Mouse (Mus musculus) bone marrow, adult 2 months (tissue): ENCODE data around the gene Brpf3. TPM values are rescaled to one million over a fixed set of nuclear protein-coding genes. Genes with fewer than 3 reads are reported as not detected.
A peak's percentile ranks its signal among the peaks of the same experiment; 100 is the strongest.

Experiments
- H3K27ac ChIP-seq: fragments of 200-500 bp; 2 replicates; pipeline ENCODE4 v1.5.1; 2012; ENCODE audit warnings: low read depth, mild to moderate bottlenecking, control low read depth, inconsistent platforms, low read length; ENCODE audit not compliant: control insufficient read depth, poor library complexity, insufficient read depth
- H3K4me1 ChIP-seq: fragments of 200-500 bp; 2 replicates; pipeline ENCODE4 v1.6.1; 2011; ENCODE audit warnings: low read length; ENCODE audit not compliant: control insufficient read depth, insufficient read depth
- H3K4me3 ChIP-seq: fragments of 200-500 bp; replicated peaks from 2 replicates; pipeline ENCODE3; 2011; ENCODE audit warnings: mild to moderate bottlenecking, low read depth, low read length, control low read depth; ENCODE audit not compliant: control insufficient read depth
- CTCF ChIP-seq: fragments of 200-500 bp; IDR thresholded peaks from 2 replicates; pipeline ENCODE4 v1.5.1; 2011; ENCODE audit warnings: low read length, control low read depth; ENCODE audit not compliant: control insufficient read depth, insufficient read depth
- POLR2A ChIP-seq: fragments of 200-500 bp; IDR thresholded peaks from 2 replicates; pipeline ENCODE4 v1.6.1; 2011; ENCODE audit warnings: low read depth, mild to moderate bottlenecking, control low read depth, low read length, borderline replicate concordance; ENCODE audit not compliant: control insufficient read depth
- WGBS: fragments of 180-500 bp; shearing (Covaris S2); methylation state at CpG from one replicate; pipeline ENCODE4 v1.1.7; 2018; 5-methylcytosine and 5-hydroxymethylcytosine counted together
- polyA plus RNA-seq: library from polyadenylated mRNA; stranded (reverse); fragments of >200 nt; gene quantifications from 2 replicates; pipeline ENCODE4 v1.2.4, GENCODE M21; 2011; ENCODE audit warnings: low replicate concordance; ENCODE audit not compliant: missing spikeins, insufficient read depth, insufficient read length

The Brpf3 gene
- polyA plus RNA-seq, 1 experiment, result 133 TPM

DNA sequence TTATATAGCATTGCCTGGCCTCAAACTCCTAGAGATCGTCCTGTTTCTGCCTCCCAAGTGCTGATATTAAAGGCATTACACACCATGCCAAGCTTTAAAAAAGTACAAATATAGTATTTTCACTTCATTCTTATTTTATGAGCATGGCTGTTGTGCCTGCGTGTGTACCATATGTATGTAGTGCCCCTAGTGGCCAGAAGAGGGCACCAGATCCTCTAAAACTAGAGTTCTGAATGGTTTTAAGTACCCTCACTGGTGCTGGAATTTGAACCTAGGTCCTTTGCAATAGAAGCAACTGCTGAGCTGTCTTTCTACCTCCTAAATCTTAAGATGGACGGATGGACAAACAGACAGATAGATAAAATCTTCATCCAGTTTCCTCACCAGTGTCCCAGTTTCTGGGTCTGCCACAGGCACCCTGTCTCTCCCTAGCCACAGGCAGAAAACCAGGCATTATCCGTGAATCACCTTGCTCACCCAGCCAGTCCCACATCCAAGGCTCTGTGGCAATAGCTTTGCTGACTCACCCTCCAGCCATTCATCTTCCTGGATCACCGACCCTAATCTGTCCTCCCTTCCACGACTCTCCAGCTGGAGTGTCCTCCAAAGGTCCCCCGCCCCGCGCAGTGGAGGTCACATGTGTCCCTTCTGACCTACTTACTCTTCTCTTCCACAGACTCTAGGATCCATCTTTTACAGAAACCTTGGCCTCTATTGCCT lies 54.4 kb downstream of the Brpf3 start:
- WGBS, result 56% methylated on average over 9 of the region's 9 CpGs
- TF ChIP-seq POLR2A (no peak), CTCF (no peak)
- H3K4me3 ChIP-seq, result no peak overlapping the region
- H3K4me1 ChIP-seq, result peaks cover 2% of the 10 kb centered on the region; the same call in 1 of the 2 replicates
- peak overlapping the region; percentile 58 for H3K27ac ChIP-seq

DNA sequence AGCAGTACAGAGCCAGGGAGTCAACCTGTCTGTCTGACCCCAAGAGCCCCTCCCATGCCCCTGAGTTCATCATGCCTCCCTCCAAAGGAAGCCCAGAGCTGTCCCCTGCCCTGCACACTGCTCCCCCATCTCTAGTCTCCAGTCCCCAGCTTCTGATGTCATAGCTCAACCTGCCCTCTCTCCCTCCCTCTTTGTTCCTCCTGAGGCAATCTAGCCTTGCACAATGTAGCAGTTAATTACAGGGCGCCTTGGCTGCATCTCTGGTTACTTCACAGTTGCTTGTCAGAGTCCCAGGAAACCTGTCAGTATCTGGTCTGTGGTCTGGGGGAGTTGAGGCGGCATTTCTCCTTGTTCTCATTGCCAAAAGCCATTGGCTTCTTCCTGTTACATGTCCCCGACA lies 55.1 kb downstream of the Brpf3 start:
- Histone ChIP-seq H3K4me1 (peaks cover 2% of the 10 kb centered on the region; the same call in 1 of the 2 replicates), H3K27ac (peak overlapping the region; percentile 58), H3K4me3 (no peak overlapping the region)
- TF ChIP-seq POLR2A (no peak), CTCF (no peak)
- 10% methylated on average over 3 of the region's 3 CpGs for WGBS

DNA sequence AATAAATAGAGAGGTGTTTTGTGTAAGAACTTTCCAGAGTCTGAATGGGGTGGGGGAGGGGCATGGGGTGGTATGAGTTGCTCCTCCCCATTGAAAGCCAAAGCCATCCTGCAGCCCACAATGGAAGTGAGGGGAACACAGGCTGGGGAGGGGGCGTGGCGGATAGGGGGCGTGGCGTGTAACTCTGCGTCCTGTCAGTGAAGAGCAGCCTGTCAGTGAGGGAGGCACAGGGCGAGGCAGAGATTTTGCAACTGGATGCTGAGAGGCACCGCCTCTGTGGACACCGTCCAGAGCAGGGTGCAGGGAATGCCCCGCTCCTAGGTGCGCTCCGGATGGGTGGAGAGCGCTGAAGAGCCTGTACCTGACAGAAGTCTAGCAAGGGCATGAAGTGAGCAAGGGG lies 57.3 kb downstream of the Brpf3 start, which contains the start of gene Pnpla1:
TSS of gene Pnpla1 (plus strand) at position 207 of the 400 bp plus-strand sequence.
- 50% methylated on average over 12 of the region's 12 CpGs for WGBS
- Histone ChIP-seq H3K27ac (no peak within 1 kb of the TSS; the same call in 1 of the 2 replicates), H3K4me1 (peaks cover 2% of the 10 kb centered on the region; the same call in 1 of the 2 replicates), H3K4me3 (no peak within 1 kb of the TSS)
- TF ChIP-seq POLR2A, result no peak
- no peak for TF ChIP-seq CTCF

DNA sequence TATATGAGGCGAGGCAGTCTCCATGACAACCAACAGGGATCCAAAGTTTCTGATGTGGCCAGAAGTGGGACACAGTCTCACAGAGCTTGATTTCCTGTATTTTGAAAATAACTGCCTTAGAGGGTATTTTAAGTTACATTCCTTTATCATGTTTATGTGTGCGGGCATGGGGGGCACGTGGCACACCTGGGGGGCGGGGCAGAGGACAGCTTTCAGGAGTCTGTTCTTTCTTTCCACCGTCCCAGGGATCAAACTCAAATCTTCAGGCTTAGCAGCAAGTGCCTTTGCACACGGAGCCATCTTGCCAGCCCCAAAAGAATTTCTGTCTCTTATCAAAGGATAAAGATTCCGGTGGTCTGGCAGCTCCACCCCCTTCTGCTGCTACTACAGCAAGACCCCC lies 63.0 kb downstream of the Brpf3 start:
- no peak overlapping the region for H3K4me3 ChIP-seq
- H3K4me1 ChIP-seq, result peaks cover 2% of the 10 kb centered on the region; the same call in 1 of the 2 replicates
- 66% methylated on average over 7 of the region's 7 CpGs for WGBS
- H3K27ac ChIP-seq, result no peak overlapping the region
- no peak for TF ChIP-seq POLR2A
- no peak for TF ChIP-seq CTCF

DNA sequence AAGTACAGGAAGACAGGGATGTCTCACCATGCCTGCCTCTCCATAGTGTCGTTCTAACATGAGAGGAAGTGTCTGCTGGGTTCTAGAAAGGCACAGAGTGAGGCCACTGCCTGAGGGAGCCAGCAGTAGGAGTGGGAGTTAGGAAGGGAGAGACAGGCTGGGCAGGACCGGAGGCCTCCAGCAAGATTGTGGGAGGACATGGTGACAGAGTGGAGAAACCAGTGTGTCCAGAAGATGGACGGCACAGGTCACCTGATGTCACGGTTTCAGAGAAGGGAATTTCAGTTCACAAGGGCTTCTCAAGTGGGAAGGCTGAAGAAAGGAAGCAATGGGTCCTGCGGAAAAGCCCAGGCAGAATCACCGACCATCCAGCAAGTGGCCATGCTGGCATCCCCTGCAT lies 63.6 kb downstream of the Brpf3 start:
- H3K4me3 ChIP-seq, result no peak overlapping the region

DNA sequence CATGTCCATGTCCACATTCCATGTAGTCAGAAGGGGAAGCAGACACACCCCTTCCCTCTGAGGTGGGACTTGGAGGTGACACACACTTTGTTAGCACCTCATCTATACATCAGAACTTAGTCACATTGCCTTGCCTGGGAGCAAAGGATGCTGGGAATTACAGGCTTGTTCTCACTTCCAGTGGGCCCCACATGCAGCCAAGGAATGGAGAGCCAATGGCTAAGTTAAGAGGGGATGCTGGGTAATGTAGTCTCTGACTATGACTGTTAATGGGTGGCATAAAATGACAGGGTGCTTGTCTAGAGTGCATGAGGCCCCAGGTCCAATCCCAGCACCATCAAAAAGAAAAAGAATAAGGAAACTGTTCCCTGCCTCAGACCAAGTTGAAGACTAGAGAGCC lies 66.0 kb downstream of the Brpf3 start:
- H3K4me1 ChIP-seq, result peaks cover 2% of the 10 kb centered on the region; the same call in 1 of the 2 replicates
- no peak overlapping the region for H3K4me3 ChIP-seq
- no peak overlapping the region for H3K27ac ChIP-seq
- TF ChIP-seq CTCF (no peak), POLR2A (no peak)

More for the DNA sequence above, 63.6 kb downstream of the Brpf3 start:
- TF ChIP-seq POLR2A (no peak), CTCF (no peak)
- H3K27ac ChIP-seq, result no peak overlapping the region
- 72% methylated on average over 6 of the region's 6 CpGs for WGBS
- peaks cover 2% of the 10 kb centered on the region; the same call in 1 of the 2 replicates for H3K4me1 ChIP-seq

DNA sequence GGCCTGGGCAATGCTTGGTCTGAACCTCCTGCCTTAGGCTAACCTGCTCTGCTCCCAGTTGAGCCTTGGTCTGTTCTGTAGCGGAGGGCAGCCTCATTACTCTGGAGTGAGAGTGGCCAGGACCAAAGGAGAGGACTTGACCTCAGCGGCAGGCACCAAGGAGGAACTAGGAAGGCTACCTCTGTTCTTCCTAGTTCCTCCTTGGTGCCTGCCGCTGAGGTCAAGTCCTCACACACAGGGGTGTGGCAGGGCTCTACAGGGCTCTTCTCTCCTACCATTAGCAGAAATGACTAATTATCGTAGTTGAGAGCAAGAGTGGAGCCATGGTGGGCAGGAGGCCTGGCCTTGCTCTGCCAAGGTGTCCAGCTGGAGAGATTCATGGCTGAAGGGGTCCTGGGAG lies 66.5 kb downstream of the Brpf3 start:
- 35% methylated on average over 4 of the region's 4 CpGs for WGBS
- TF ChIP-seq CTCF, result no peak
- no peak for TF ChIP-seq POLR2A
- Histone ChIP-seq H3K4me3 (no peak overlapping the region), H3K4me1 (peaks cover 2% of the 10 kb centered on the region; the same call in 1 of the 2 replicates), H3K27ac (no peak overlapping the region; the same call in 1 of the 2 replicates)

DNA sequence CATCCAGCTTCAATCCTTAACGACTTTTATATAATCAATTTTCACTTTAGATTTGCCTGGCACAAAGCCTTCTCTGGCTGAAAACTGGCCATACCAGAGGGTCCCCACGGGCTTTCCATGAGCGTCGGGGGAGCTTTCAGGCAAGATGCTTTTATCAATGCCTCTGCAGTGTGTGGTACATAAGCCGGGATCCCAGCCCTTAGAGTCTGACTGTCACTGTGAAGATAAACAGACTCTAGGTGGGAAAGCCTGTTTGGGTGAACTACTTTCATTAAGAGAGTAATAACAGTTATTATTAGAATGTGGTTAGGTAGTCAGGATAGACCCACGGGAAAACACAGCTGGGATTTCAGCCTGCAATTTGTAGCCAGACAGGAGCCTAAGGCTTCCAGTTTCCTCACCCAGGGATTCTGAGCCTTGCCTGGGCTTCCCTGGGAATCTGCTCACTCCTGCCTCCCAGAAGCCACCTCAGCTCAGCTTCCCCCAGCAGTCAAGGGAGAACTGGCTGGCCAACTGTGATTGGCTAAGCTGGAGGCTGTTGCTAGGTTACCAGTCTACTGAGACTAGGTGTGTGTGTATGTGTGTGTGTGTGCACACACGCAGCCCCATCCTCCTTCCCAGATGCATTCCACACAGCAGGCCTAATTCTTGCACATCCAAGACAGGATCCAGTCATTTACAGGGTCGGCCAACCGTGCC lies 68.7 kb downstream of the Brpf3 start:
- H3K4me1 ChIP-seq, result peaks cover 2% of the 10 kb centered on the region; the same call in 1 of the 2 replicates
- TF ChIP-seq POLR2A, result no peak
- no peak for TF ChIP-seq CTCF
- H3K27ac ChIP-seq, result no peak overlapping the region
- 72% methylated on average over 9 of the region's 9 CpGs for WGBS
- H3K4me3 ChIP-seq, result no peak overlapping the region
